Mouse (Mus musculus): ENCODE results near the gene Grasp.
A peak's percentile ranks its signal among the peaks of the same experiment; 100 is the strongest.

The Grasp gene

GRCm38 (mm10) chr15:101228866-101229590 lies 5.0 kb downstream of the Grasp start:
- peak; percentile 55 to 78 for DNase-seq

- DNase-seq, result no peak
These were observed 6.5 kb downstream of the Grasp start for GRCm38 (mm10) chr15:101230503-101230902.

- DNase-seq, result peak in 1 of 2 experiments; percentile 63
These were observed 7.1 kb downstream of the Grasp start for GRCm38 (mm10) chr15:101230995-101231647.

GRCm38 (mm10) chr15:101231648-101232180 lies 7.7 kb downstream of the Grasp start:
- no peak for DNase-seq

DNA sequence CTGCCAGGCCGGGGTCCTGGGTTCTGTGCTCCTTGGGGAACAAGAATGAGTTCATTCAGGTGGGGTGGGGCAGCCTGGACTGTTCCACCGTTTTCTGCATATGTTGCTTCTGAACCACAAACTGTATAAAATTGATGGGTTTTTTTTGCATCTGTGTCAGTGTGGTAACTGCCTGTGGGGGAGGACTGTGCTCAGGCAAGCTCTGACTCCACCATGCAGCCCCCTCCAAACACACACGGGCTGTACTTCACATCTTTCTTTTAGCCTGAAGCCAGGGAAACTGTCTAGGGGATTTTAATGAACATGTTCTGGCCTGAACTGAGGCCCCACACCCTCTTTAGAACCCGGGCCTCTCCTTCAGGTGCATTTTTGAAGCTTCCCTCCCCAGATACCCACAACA lies 8.6 kb downstream of the Grasp start:
- DNase-seq, result no peak

GRCm38 (mm10) chr15:101233183-101233582 lies 9.2 kb downstream of the Grasp start:
- DNase-seq, result no peak

GRCm38 (mm10) chr15:101233641-101234275 lies 9.8 kb downstream of the Grasp start:
- peak in 1 of 2 experiments; percentile 50 for DNase-seq

DNA sequence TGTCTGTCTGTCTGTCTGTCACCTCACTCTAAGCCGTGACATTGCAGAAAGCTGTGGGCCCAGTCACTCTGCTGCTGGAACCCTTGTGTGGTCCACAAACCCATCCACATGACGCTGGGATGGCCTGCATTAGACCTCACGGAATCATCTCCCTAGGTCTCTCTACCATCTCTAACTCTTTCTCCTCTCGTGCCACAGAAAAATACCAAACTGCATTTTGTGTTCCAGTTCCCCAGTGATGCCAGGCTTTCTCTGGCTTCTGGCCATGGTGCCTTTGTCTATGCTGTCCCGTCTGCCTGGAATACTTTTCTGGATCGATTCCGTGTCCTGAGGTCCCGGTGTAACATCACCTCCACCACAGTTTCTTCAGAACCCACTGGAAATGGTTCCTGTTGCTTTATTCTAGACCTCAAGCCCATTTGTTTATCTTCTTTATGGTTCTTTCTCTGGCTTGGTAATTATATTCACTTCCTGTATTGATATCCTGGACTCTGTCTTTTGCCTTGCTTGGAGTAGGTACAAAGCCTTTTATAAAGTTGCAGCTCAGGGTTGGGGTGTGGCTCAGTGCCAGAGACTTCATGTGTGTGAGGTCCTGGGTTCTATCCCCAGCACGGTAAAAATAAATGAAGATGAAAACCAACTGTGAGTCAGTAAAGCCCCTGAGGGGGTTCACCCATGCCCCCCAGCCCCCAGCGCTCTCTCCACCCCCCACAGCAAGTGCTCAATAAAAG lies 10.8 kb downstream of the Grasp start:
- DNase-seq, result peak in 1 of 2 experiments; percentile 28

- peak in 1 of 2 experiments; percentile 49 for DNase-seq
These were observed 11.3 kb downstream of the Grasp start for GRCm38 (mm10) chr15:101235342-101235698.

DNA sequence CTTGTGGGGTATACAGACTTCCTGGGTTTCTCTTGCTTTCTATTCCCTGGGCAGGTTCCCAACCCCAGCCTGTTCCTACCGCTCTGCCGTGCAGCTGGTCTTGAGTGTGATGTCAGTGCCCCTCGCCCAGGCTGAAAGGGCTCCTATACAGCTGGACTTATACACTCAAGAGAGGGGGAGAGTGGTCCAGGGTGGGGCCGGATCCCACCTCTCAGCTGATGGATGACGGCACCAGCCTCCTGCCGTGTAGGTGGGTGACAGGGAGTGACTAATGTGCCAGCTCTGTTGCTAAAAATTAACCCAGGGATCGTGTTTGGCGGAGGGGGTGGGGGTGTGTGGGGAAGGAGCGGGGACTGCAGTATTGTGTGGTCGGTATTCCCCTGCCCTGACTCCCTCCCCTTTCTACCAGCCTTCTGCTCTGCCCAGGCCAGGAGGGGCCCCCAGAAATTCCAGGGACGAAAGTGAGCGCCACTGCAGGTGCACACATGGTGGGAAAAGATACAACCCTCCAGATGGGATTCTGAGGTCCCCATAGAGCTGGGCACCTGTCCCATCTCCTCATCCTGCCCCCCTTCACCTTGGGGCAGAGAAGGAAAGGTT lies 11.8 kb downstream of the Grasp start:
- DNase-seq, result peak; percentile 26 to 55

- DNase-seq, result peak; percentile 81 to 89
These were observed 12.9 kb downstream of the Grasp start for GRCm38 (mm10) chr15:101236878-101237277.

DNA sequence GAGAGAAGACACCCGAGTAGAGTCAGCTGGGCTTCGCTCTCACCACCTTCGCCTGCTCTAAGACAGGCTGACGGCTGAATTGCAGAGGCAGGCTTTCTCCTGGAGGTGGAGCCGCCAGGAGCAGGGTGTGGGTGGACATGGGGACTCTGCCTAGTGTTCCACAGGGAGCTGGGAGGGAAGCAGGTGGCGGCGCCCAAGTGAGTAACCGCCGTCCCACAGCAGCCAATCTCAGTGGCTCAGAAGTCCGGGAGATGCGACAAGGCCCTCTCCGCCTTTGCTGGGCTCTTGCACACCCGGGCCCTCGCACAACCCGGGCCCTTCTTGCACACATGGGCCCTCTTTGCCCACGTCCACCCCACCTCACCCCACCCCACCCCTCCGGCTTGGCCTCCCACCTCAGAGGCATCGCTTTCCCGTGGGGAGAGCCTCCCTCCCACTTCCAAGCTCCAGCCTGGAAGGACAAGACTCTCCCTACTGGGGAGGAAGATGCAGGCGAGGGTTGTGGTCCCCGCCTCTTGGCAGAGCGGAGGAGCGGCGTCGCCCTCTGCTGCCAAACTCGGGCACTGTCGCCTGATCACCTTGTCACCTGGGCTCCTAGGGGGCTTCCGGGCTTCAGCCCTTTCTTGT lies 15.0 kb downstream of the Grasp start:
- DNase-seq, result peak; percentile 66 to 74

DNA sequence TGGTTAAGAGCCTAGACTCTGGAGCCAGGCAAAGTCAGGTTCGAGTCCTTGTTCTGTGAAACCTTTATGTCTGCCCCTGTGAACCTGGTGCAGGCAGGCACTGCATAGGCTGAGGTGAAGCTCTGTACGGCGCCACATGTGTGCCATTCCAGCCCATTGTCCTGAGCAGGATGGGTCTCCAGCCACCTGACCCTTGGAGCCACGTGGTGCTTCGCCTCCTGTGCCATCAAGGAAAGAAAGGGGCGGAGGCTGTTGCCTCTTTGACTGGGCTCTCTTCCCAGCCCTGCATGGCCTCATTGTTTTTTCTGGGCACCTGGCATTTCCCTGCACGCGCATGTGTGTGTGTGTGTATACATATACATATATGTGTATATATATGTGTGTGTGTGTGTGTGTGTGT lies 15.8 kb downstream of the Grasp start:
- DNase-seq, result no peak

- DNase-seq, result peak; percentile 87 to 93
These were observed 16.8 kb downstream of the Grasp start for GRCm38 (mm10) chr15:101240799-101241204.

DNA sequence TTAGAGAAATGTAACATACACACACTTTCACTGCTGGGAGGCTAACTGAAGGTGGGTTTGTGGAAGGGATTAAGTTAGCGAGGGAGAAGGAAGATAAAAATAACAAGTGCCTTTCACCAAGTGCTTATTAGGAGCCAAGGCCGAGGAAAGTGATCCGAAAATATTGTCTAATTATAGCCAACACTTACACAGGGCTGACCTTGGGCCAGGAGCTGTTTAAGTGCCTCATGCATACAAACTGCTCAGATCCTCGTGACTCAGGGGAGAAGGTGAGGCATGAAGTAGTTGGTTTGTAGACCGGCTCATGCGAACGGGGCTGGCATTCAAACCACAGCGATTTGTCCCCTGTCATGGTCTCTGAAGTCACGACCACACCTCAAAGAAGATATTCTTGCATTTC lies 17.2 kb downstream of the Grasp start:
- DNase-seq, result peak; percentile 28 to 61

DNA sequence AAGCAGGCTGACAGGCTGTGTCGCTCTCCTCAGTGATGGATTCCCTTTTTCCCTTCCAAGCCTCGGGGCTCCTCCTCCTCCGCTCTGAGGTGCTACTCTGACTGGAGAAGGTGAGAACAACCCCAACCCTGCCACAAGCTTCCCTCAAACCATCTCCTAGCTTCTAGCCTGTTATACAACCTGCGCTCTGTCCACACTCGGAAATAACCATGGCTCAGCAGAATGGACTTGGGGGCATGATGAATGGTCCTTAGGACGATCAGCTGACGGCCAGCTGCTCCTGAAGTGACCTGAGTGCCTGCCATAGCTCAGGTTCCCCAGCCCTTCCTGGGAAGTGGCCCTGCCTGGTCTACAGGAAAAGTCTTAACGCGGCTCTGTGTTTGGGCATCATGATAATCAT lies 17.9 kb downstream of the Grasp start:
- peak in 1 of 2 experiments; percentile 34 for DNase-seq

DNA sequence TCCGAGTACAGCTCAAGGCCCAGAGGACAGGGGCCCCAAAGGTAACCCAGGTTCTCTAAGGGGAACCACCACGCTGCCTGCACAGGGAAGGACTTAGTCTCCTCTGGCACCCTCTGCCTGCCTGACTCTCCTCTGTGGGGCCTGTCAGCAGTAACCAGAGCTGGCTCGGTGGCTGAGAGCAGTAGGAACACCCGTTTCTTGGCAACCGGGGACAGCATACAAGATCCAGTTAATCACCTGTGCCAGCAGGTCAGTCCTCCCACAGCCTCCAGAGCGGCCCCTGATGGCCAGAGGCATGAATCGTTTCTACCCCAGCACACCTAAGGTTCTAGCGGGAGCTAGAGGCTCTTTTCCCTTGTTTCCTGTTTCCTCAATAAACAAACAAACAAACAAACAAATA lies 18.7 kb downstream of the Grasp start:
- DNase-seq, result peak; percentile 78 to 93

DNA sequence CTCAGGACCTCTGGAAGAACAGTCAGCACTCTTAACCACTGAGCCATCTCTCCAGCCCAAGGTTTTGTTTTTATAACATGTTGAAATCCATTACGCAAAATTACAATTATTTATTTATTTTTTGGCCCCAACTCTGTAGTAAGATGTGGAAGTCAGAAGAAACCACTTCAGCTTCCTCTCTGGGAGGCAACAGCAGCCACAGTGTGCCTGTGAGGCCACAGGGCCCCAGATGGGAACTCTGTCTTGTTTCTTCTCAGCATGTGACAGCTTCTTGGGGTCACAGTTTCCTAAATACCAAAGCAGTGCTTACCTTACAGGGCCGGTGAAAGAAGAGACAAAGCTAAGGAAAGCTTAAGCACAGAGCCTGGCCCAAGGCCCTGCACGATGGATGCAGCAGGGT lies 20.0 kb downstream of the Grasp start:
- DNase-seq, result no peak

DNA sequence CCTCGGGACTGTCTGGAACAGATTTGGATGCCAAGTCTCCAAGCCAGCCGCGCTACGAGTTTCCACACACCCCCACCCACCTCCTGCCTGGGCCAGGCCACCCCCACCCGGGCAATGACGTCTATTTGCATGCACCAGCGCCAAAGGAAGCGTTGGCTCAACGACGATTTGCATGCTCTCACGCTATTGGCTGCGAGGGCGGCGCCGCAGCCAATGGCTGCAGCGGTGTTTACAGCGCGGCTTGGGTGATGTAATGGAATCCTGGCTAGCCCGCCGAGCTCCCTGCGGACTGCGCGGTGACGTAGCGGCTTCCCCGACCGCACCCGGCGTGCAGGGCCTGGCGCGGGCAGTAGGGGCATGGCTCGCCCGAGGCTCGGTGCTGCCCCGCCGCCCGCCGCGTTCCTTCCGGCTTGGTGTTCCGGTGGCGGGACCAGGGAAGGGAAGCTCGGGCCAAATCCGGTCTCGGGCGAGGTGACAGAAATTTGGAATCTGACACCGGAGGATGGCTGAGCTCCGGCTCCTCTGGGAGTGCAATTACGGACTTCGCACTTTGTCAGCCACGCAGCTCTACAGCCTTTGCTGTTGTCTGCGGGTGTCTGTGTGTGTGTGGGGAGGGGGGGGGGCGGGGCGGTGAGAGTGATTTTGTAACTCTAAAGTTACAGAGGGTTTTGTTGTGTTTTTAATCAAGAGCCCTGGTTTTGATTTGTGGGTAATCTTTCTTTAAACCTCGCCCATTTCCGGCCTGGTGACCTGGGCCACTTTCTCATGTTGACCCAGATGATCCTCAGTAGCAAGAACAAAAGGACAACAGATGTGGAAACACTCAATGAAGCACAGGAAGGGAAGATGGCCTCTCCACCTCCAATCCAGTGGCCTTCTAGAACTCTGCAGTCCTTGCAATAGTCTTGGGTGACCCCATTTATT lies 22.5 kb downstream of the Grasp start:
- DNase-seq, result peak; percentile 97 to 99

GRCm38 (mm10) chr15:101247155-101247498 lies 23.1 kb downstream of the Grasp start:
- no peak for DNase-seq
